Mouse (Mus musculus): Measurements from ENCODE around the gene Ifi35. TPM values are rescaled to one million over a fixed set of nuclear protein-coding genes. Genes with fewer than 3 reads are reported as not detected.

Ifi35 gene
- 2.4 and 2.7 TPM in 2 replicates for polyA plus RNA-seq (2014; fragmentation: Nextera tagmentation; extraction: Ambion mirVana)

GRCm38 (mm10) chr11:101448274-101448746, at the start of gene Ifi35:
Gene Ifi35, plus strand, starts transcription at chr11:101448407.
- 36% methylated on average over 10 of the region's 10 CpGs for WGBS
- no peak for ATAC-seq (replicated peaks; ENCODE audit: insufficient number of reproducible peaks, low FRiP score, low TSS enrichment, low read depth)
- H3K4me2 ChIP-seq (ENCODE audit: low read depth, low read length): peak within 1 kb of the TSS; percentile 13
- H3K4me1 ChIP-seq (ENCODE audit: control insufficient read depth, insufficient read depth, low read length): no peaks in the 10 kb centered on the region
- H3K36me3 ChIP-seq (replicated peaks; ENCODE audit: control insufficient read depth, insufficient read depth, low read depth, low read length): peaks cover 7% of the 10 kb centered on the region
- no peaks in the 10 kb centered on the region for H3K9me3 ChIP-seq (replicated peaks; ENCODE audit: control insufficient read depth, low read length)
- H3K27ac ChIP-seq (replicated peaks; ENCODE audit: low read depth, low read length): no peak within 1 kb of the TSS
- DNase-seq (ENCODE audit: low spot score): peak; percentile 39
- H3K4me3 ChIP-seq (ENCODE audit: low read depth, low read length): no peak within 1 kb of the TSS
- peak within 1 kb of the TSS; percentile 23 for H3K9ac ChIP-seq (replicated peaks; ENCODE audit: low read length)
- H3K27me3 ChIP-seq (ENCODE audit: control insufficient read depth, insufficient read depth, low read length): no peaks in the 10 kb centered on the region

GRCm38 (mm10) chr11:101415306-101415705, 32.9 kb upstream of the Ifi35 start:
- Histone ChIP-seq H3K4me1 (ENCODE audit: control insufficient read depth, insufficient read depth, low read length) (peaks cover 3% of the 10 kb centered on the region; the same call in 1 of the 2 replicates), H3K4me2 (ENCODE audit: low read depth, low read length) (no peak overlapping the region), H3K36me3 (replicated peaks; ENCODE audit: control insufficient read depth, insufficient read depth, low read depth, low read length) (no peaks in the 10 kb centered on the region), H3K27ac (replicated peaks; ENCODE audit: low read depth, low read length) (no peak overlapping the region), H3K9ac (replicated peaks; ENCODE audit: low read length) (no peak overlapping the region), H3K4me3 (ENCODE audit: low read depth, low read length) (no peak overlapping the region), H3K27me3 (ENCODE audit: control insufficient read depth, insufficient read depth, low read length) (no peaks in the 10 kb centered on the region), H3K9me3 (replicated peaks; ENCODE audit: control insufficient read depth, low read length) (no peaks in the 10 kb centered on the region)
- ATAC-seq (replicated peaks; ENCODE audit: insufficient number of reproducible peaks, low FRiP score, low TSS enrichment, low read depth) (no peak), DNase-seq (ENCODE audit: low spot score) (no peak)
- WGBS: 75% methylated on average over 2 of the region's 2 CpGs

- no peaks in the 10 kb centered on the region for H3K36me3 ChIP-seq (replicated peaks; ENCODE audit: control insufficient read depth, insufficient read depth, low read depth, low read length)
- peak overlapping the region; percentile 81 for H3K4me2 ChIP-seq (ENCODE audit: low read depth, low read length)
- H3K9me3 ChIP-seq (replicated peaks; ENCODE audit: control insufficient read depth, low read length): no peaks in the 10 kb centered on the region
- ATAC-seq (replicated peaks; ENCODE audit: insufficient number of reproducible peaks, low FRiP score, low TSS enrichment, low read depth): no peak; the same call in 1 of the 2 replicates
- peak overlapping the region; percentile 90 for H3K9ac ChIP-seq (replicated peaks; ENCODE audit: low read length)
- peaks cover 3% of the 10 kb centered on the region; the same call in 1 of the 2 replicates for H3K4me1 ChIP-seq (ENCODE audit: control insufficient read depth, insufficient read depth, low read length)
- WGBS: 3% methylated on average over 11 of the region's 11 CpGs
- peak; percentile 29 for DNase-seq (ENCODE audit: low spot score)
- H3K27me3 ChIP-seq (ENCODE audit: control insufficient read depth, insufficient read depth, low read length): no peaks in the 10 kb centered on the region
- H3K27ac ChIP-seq (replicated peaks; ENCODE audit: low read depth, low read length): peak overlapping the region; percentile 59; the same call in 1 of the 2 replicates
- H3K4me3 ChIP-seq (ENCODE audit: low read depth, low read length): peak overlapping the region; percentile 87
Observed at GRCm38 (mm10) chr11:101416433-101417100, 31.6 kb upstream of the Ifi35 start.

GRCm38 (mm10) chr11:101417101-101417855, 30.9 kb upstream of the Ifi35 start, which contains the start of gene Aarsd1:
Gene Aarsd1, minus strand, starts transcription at chr11:101417615.
- peak within 1 kb of the TSS; percentile 59; the same call in 1 of the 2 replicates for H3K27ac ChIP-seq (replicated peaks; ENCODE audit: low read depth, low read length)
- peak within 1 kb of the TSS; percentile 81 for H3K4me2 ChIP-seq (ENCODE audit: low read depth, low read length)
- peak within 1 kb of the TSS; percentile 87 for H3K4me3 ChIP-seq (ENCODE audit: low read depth, low read length)
- peak within 1 kb of the TSS; percentile 90 for H3K9ac ChIP-seq (replicated peaks; ENCODE audit: low read length)
- H3K36me3 ChIP-seq (replicated peaks; ENCODE audit: control insufficient read depth, insufficient read depth, low read depth, low read length): no peaks in the 10 kb centered on the region
- ATAC-seq (replicated peaks; ENCODE audit: insufficient number of reproducible peaks, low FRiP score, low TSS enrichment, low read depth) (peak; percentile 82), DNase-seq (ENCODE audit: low spot score) (peak; percentile 93)
- H3K4me1 ChIP-seq (ENCODE audit: control insufficient read depth, insufficient read depth, low read length): peaks cover 3% of the 10 kb centered on the region; the same call in 1 of the 2 replicates
- no peaks in the 10 kb centered on the region for H3K27me3 ChIP-seq (ENCODE audit: control insufficient read depth, insufficient read depth, low read length)
- under 1% methylated on average over 45 of the region's 45 CpGs for WGBS
- no peaks in the 10 kb centered on the region for H3K9me3 ChIP-seq (replicated peaks; ENCODE audit: control insufficient read depth, low read length)

GRCm38 (mm10) chr11:101418991-101419390, 29.2 kb upstream of the Ifi35 start:
- H3K9ac ChIP-seq (replicated peaks; ENCODE audit: low read length): no peak overlapping the region
- ATAC-seq (replicated peaks; ENCODE audit: insufficient number of reproducible peaks, low FRiP score, low TSS enrichment, low read depth): no peak
- H3K27ac ChIP-seq (replicated peaks; ENCODE audit: low read depth, low read length): no peak overlapping the region
- H3K4me2 ChIP-seq (ENCODE audit: low read depth, low read length): no peak overlapping the region
- no peaks in the 10 kb centered on the region for H3K9me3 ChIP-seq (replicated peaks; ENCODE audit: control insufficient read depth, low read length)
- no peaks in the 10 kb centered on the region for H3K27me3 ChIP-seq (ENCODE audit: control insufficient read depth, insufficient read depth, low read length)
- no peak for DNase-seq (ENCODE audit: low spot score)
- H3K4me1 ChIP-seq (ENCODE audit: control insufficient read depth, insufficient read depth, low read length): peaks cover 3% of the 10 kb centered on the region; the same call in 1 of the 2 replicates
- WGBS: 48% methylated on average over 6 of the region's 6 CpGs
- no peak overlapping the region for H3K4me3 ChIP-seq (ENCODE audit: low read depth, low read length)
- H3K36me3 ChIP-seq (replicated peaks; ENCODE audit: control insufficient read depth, insufficient read depth, low read depth, low read length): no peaks in the 10 kb centered on the region

GRCm38 (mm10) chr11:101419610-101420009, 28.6 kb upstream of the Ifi35 start:
- Histone ChIP-seq H3K9ac (replicated peaks; ENCODE audit: low read length) (no peak overlapping the region), H3K4me2 (ENCODE audit: low read depth, low read length) (no peak overlapping the region), H3K27me3 (ENCODE audit: control insufficient read depth, insufficient read depth, low read length) (no peaks in the 10 kb centered on the region), H3K9me3 (replicated peaks; ENCODE audit: control insufficient read depth, low read length) (no peaks in the 10 kb centered on the region), H3K4me3 (ENCODE audit: low read depth, low read length) (no peak overlapping the region), H3K27ac (replicated peaks; ENCODE audit: low read depth, low read length) (no peak overlapping the region), H3K4me1 (ENCODE audit: control insufficient read depth, insufficient read depth, low read length) (peaks cover 3% of the 10 kb centered on the region; the same call in 1 of the 2 replicates), H3K36me3 (replicated peaks; ENCODE audit: control insufficient read depth, insufficient read depth, low read depth, low read length) (no peaks in the 10 kb centered on the region)
- ATAC-seq (replicated peaks; ENCODE audit: insufficient number of reproducible peaks, low FRiP score, low TSS enrichment, low read depth): no peak
- peak; percentile 20 for DNase-seq (ENCODE audit: low spot score)
- WGBS: 23% methylated on average over 3 of the region's 3 CpGs

- Histone ChIP-seq H3K9me3 (replicated peaks; ENCODE audit: control insufficient read depth, low read length) (no peaks in the 10 kb centered on the region), H3K4me3 (ENCODE audit: low read depth, low read length) (no peak overlapping the region), H3K27me3 (ENCODE audit: control insufficient read depth, insufficient read depth, low read length) (no peaks in the 10 kb centered on the region), H3K9ac (replicated peaks; ENCODE audit: low read length) (no peak overlapping the region), H3K27ac (replicated peaks; ENCODE audit: low read depth, low read length) (no peak overlapping the region), H3K36me3 (replicated peaks; ENCODE audit: control insufficient read depth, insufficient read depth, low read depth, low read length) (no peaks in the 10 kb centered on the region), H3K4me1 (ENCODE audit: control insufficient read depth, insufficient read depth, low read length) (peaks cover 3% of the 10 kb centered on the region; the same call in 1 of the 2 replicates), H3K4me2 (ENCODE audit: low read depth, low read length) (no peak overlapping the region)
- DNase-seq (ENCODE audit: low spot score) (no peak), ATAC-seq (replicated peaks; ENCODE audit: insufficient number of reproducible peaks, low FRiP score, low TSS enrichment, low read depth) (no peak)
- WGBS: 86% methylated on average over 5 of the region's 5 CpGs
Observed at GRCm38 (mm10) chr11:101420148-101420547, 28.1 kb upstream of the Ifi35 start.
